Mouse (Mus musculus) myocyte (in vitro differentiated cells): ENCODE measurements around the gene Fbxo41. TPM values are rescaled to one million over a fixed set of nuclear protein-coding genes. Genes with fewer than 3 reads are reported as not detected.

Experiments
- H3K27me3 ChIP-seq: one replicate; pipeline ENCODE4 v1.6.1; 2011; ENCODE audit not compliant: control insufficient read depth, insufficient read depth, insufficient read length
- H3K36me3 ChIP-seq: one replicate; pipeline ENCODE4 v1.6.1; 2011; ENCODE audit not compliant: control insufficient read depth, insufficient read depth
- H3K4me2 ChIP-seq: one replicate; pipeline ENCODE4 v1.6.1; 2011; ENCODE audit warnings: low read depth, control low read depth
- H3K4me3 ChIP-seq: one replicate; pipeline ENCODE4 v1.5.1; 2011; ENCODE audit warnings: mild to moderate bottlenecking, control low read depth, moderate library complexity
- H3K79me2 ChIP-seq: one replicate; pipeline ENCODE4 v1.6.1; 2011; ENCODE audit not compliant: control insufficient read depth, insufficient read depth
- H3ac ChIP-seq: one replicate; pipeline ENCODE4 v1.6.1; 2011; ENCODE audit not compliant: control insufficient read depth, insufficient read length
- CEBPB ChIP-seq: IDR thresholded peaks from 2 replicates; pipeline ENCODE4 v1.6.1; 2011; ENCODE audit warnings: mild to moderate bottlenecking, moderate library complexity; ENCODE audit not compliant: poor library complexity, insufficient read depth, severe bottlenecking
- E2F4 ChIP-seq: IDR thresholded peaks from one replicate; pipeline ENCODE4 v1.6.1; 2011; ENCODE audit warnings: mild to moderate bottlenecking, control low read depth, moderate library complexity; ENCODE audit not compliant: insufficient read depth
- MAX ChIP-seq: IDR thresholded peaks from one replicate; pipeline ENCODE4 v1.6.1; 2011; ENCODE audit warnings: low read depth, mild to moderate bottlenecking, control low read depth
- MYOD1 ChIP-seq, 3 experiments: IDR thresholded peaks; one replicate each; pipeline ENCODE4 v1.6.1; 2011; ENCODE audit warnings: control low read depth in 2 of 3, low read depth in 2 of 3, mild to moderate bottlenecking in 2 of 3, moderate library complexity in 1 of 3; ENCODE audit not compliant: insufficient read length in 2 of 3, control insufficient read depth in 1 of 3
- MYOG ChIP-seq, 3 experiments: IDR thresholded peaks; one replicate each; pipeline ENCODE4 v1.6.1; 2011; ENCODE audit warnings: control low read depth in 2 of 3, low read depth in 2 of 3, mild to moderate bottlenecking in 2 of 3; ENCODE audit not compliant: insufficient read length in 2 of 3, control insufficient read depth in 1 of 3, insufficient read depth in 1 of 3
- POLR2A ChIP-seq: IDR thresholded peaks from one replicate; pipeline ENCODE4 v1.6.1; 2011; ENCODE audit warnings: low read depth, mild to moderate bottlenecking, control low read depth, moderate library complexity; ENCODE audit not compliant: insufficient read length
- POLR2AphosphoS2 ChIP-seq: IDR thresholded peaks from one replicate; pipeline ENCODE4 v1.6.1; 2011; ENCODE audit warnings: low read depth, control low read depth; ENCODE audit not compliant: insufficient read length
- REST ChIP-seq: IDR thresholded peaks from one replicate; pipeline ENCODE4 v1.6.1; 2011; ENCODE audit warnings: mild to moderate bottlenecking, control low read depth, moderate library complexity; ENCODE audit not compliant: insufficient read depth, insufficient read length
- SRF ChIP-seq: IDR thresholded peaks from one replicate; pipeline ENCODE4 v1.6.1; 2011; ENCODE audit warnings: low read depth; ENCODE audit not compliant: control insufficient read depth, insufficient read length
- TCF12 ChIP-seq: IDR thresholded peaks from one replicate; pipeline ENCODE4 v1.6.1; 2011; ENCODE audit warnings: mild to moderate bottlenecking, control low read depth; ENCODE audit not compliant: poor library complexity, insufficient read depth, severe bottlenecking
- TCF3 ChIP-seq: IDR thresholded peaks from one replicate; pipeline ENCODE4 v1.6.1; 2011; ENCODE audit warnings: low read depth, control low read depth; ENCODE audit not compliant: insufficient read length
- USF1 ChIP-seq: IDR thresholded peaks from one replicate; pipeline ENCODE4 v1.6.1; 2011; ENCODE audit warnings: low read depth, mild to moderate bottlenecking, control low read depth, moderate library complexity
- polyA plus RNA-seq: library from polyadenylated mRNA; unstranded; fragments of >200 nt; fragmentation: generic; extraction: Trizol; gene quantifications from one replicate; pipeline ENCODE4 v1.2.1, GENCODE M21; 2012; ENCODE audit warnings: missing spikeins

Gene Fbxo41
- polyA plus RNA-seq, 1 experiment: not detected

DNA sequence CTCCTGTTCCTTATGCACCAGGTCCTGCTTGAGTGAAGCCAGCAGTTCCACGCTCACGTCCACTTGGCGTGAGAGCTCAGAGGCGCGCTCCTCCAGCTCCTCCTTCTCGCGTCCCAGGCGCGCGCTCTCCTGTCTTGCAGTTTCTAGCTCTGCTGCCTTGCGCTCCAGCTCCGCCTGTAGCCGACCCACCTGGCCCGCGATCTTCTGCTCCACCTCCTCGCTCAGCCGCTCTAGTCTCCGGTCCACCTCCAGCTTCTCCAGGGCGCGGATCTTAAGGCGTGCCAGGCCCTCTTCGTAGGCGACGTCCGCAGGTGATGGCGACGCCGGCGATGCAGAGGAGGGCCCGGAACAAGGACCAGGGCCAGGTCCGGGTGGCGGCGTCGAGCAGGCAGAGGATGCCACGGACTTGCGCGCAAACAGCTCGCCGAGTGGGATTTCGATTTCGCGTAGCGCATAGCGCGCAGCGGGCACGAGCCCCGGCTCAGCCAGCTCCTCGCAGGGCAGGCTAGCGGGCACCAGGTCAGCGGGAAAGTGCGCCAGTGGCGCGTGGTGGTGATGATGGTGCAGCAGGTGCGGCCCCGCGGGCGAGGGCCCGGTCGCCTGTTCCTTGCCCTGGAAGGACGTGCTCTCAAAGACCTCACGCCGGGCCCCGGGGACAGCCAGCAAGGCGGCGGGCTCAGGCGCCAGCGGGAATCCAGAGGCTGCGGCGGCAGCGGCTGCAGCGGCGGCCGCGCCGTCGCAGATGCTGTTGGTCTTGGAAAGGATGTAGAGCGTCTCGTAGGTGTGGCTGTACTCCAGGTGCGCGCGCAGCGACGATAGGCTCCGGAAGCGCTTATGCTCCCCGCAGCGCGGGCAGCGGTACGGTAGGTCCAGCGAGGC, 18.7 kb downstream of the Fbxo41 start:
- no peaks in the 10 kb centered on the region for H3K36me3 ChIP-seq
- H3ac ChIP-seq: no peak overlapping the region
- H3K79me2 ChIP-seq: no peaks in the 10 kb centered on the region
- no peak overlapping the region for H3K4me3 ChIP-seq
- peaks cover 65% of the 10 kb centered on the region for H3K27me3 ChIP-seq
- no peak overlapping the region for H3K4me2 ChIP-seq
- no peak for TF ChIP-seq SRF
- TF ChIP-seq MYOG (IDR thresholded peaks at IDR 0.05; ENCODE audit: control insufficient read depth in 1 of 3, insufficient read depth in 1 of 3, insufficient read length in 2 of 3, low read depth in 2 of 3): no peak
- no peak for TF ChIP-seq POLR2A
- TF ChIP-seq E2F4: no peak
- no peak for TF ChIP-seq TCF12
- TF ChIP-seq TCF3: no peak
- TF ChIP-seq REST: no peak
- TF ChIP-seq CEBPB: no peak
- TF ChIP-seq MYOD1 (IDR thresholded peaks at IDR 0.05; ENCODE audit: control insufficient read depth in 1 of 3, insufficient read length in 2 of 3, low read depth in 2 of 3): no peak
- TF ChIP-seq USF1: no peak
- TF ChIP-seq MAX: no peak
- no peak for TF ChIP-seq POLR2AphosphoS2

DNA sequence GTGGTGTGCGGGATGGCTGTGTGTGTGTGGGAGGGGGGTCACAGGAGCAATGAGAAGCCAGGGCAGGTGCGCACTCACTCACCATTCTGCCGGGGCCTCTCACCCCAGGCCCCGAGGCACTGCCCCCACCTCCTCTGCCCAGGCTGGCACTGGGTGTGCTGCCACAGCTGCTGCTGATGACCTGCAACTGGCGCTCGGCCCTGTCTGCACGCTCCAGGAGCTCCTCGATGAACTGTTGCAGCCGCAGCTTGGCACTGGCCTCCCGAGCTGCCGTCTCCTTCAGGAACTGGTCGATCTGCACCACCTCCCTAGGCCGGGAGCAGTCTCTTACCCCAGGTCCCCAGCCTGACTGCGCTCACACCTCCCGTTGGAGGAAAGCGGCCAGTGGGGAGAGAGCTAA, 22.1 kb downstream of the Fbxo41 start:
- Histone ChIP-seq H3K27me3 (peaks cover 63% of the 10 kb centered on the region), H3K4me3 (no peak overlapping the region), H3K4me2 (no peak overlapping the region), H3K79me2 (no peaks in the 10 kb centered on the region), H3K36me3 (no peaks in the 10 kb centered on the region), H3ac (no peak overlapping the region)
- no peak for TF ChIP-seq SRF
- TF ChIP-seq USF1: no peak
- no peak for TF ChIP-seq E2F4

DNA sequence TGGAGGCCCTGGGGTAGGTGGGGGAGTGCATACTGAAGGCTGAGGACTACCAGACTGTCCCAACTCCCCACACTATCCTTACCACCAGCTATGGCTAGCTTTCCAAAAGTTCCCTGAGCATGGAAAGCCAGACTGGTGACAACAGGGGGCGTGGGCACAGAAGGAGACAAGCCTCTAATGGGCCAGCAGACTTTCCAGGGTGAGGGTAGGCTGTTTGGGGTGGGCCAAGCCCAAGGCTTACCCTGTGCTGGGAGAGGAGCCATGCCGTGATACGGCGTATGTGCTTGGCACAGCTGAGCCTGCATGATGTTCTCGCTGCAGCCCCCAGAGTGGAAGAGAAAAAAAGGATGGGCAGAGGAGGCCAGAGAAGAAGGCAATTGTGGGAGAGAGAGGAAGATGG, 22.8 kb downstream of the Fbxo41 start:
- H3K4me3 ChIP-seq: no peak overlapping the region
- H3K36me3 ChIP-seq: no peaks in the 10 kb centered on the region
- no peak overlapping the region for H3ac ChIP-seq
- no peaks in the 10 kb centered on the region for H3K79me2 ChIP-seq
- no peak overlapping the region for H3K4me2 ChIP-seq
- peaks cover 62% of the 10 kb centered on the region for H3K27me3 ChIP-seq
- TF ChIP-seq USF1 (no peak), REST (no peak), E2F4 (no peak), CEBPB (no peak), MYOD1 (IDR thresholded peaks at IDR 0.05; ENCODE audit: control insufficient read depth in 1 of 3, insufficient read length in 2 of 3, low read depth in 2 of 3) (no peak), SRF (no peak), POLR2A (no peak)

DNA sequence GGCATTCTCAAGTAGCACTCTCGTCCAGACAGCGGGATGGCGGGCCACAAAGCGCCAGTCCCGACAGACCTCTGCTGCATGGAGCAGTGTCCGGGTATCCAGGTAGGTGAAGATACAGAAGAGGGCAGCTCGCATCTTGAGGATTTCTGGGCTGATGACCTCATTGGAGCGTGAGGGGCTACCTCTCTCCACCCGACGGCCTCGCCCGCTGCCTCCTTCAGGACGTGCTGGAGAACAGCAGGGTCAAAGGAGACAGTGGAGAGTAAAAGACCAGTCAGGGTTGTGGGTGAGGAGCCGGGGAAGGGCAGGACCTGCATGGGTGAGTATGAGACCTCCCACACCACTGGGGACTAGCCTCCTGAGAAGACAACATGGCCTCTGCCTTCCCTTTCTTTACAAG, 24.4 kb downstream of the Fbxo41 start:
- Histone ChIP-seq H3K79me2 (no peaks in the 10 kb centered on the region), H3K36me3 (no peaks in the 10 kb centered on the region), H3K4me3 (no peak overlapping the region), H3ac (no peak overlapping the region), H3K4me2 (no peak overlapping the region), H3K27me3 (peaks cover 47% of the 10 kb centered on the region)
- TF ChIP-seq SRF (no peak), MAX (no peak)

DNA sequence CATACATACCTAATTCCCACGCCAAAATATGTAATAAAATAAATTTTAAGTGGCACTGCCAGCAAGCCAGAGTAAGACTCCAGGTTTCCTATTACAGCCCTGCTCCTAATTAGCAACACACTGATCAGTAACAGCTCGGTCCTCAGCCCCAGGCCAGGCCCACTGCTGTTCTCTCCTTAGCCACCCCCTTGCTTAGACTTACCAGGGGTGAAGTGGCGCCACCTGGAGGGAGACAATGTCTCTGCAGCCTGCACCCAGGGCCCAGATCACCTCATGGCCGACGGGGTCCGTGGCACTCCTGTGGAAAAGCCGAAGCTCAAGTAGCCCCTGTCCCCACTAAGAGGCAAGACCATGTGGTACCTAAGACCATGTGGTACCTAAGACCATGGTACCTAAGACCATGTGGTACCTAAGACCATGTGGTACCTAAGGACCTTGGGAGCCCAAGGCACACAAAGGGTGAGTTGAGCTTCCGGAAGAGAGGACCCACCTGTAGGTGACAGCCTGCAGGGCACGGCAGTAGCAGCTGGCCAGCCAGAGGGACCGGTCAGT, 25.4 kb downstream of the Fbxo41 start:
- Histone ChIP-seq H3K27me3 (peaks cover 41% of the 10 kb centered on the region), H3K36me3 (no peaks in the 10 kb centered on the region), H3ac (no peak overlapping the region), H3K79me2 (no peaks in the 10 kb centered on the region), H3K4me2 (no peak overlapping the region), H3K4me3 (no peak overlapping the region)
- TF ChIP-seq MAX (no peak), MYOG (IDR thresholded peaks at IDR 0.05; ENCODE audit: control insufficient read depth in 1 of 3, insufficient read depth in 1 of 3, insufficient read length in 2 of 3, low read depth in 2 of 3) (no peak), MYOD1 (IDR thresholded peaks at IDR 0.05; ENCODE audit: control insufficient read depth in 1 of 3, insufficient read length in 2 of 3, low read depth in 2 of 3) (no peak), SRF (no peak), TCF3 (no peak), E2F4 (no peak), TCF12 (no peak), CEBPB (no peak), POLR2A (no peak), USF1 (no peak), REST (no peak), POLR2AphosphoS2 (no peak)
